Mouse (Mus musculus) B cell, adult 2 months (primary cell): ENCODE results near the gene Fdxr.

Source experiments
- DNase-seq, 2 experiments: peaks; one replicate each; pipeline ENCODE4 v3.0.0; 2022

Fdxr gene

GRCm38 (mm10) chr11:115276780-115277603 is at the start of gene Fdxr:
Fdxr (minus strand) TSS chr11:115277050.
- peak; percentile 98 to 99 for DNase-seq

- DNase-seq: no peak
These were observed 46.5 kb upstream of the Fdxr start for GRCm38 (mm10) chr11:115323354-115323753.

- peak; percentile 62 to 65 for DNase-seq
These were observed 45.2 kb upstream of the Fdxr start, which contains the start of gene Ush1g for GRCm38 (mm10) chr11:115321906-115322693. Ush1g (minus strand) TSS chr11:115322041.

- no peak for DNase-seq
These were observed 43.0 kb upstream of the Fdxr start for GRCm38 (mm10) chr11:115319704-115320383.

- DNase-seq: no peak
These were observed 41.6 kb upstream of the Fdxr start for GRCm38 (mm10) chr11:115318245-115319027.

- DNase-seq: no peak
These were observed 40.4 kb upstream of the Fdxr start for GRCm38 (mm10) chr11:115317204-115317603.

GRCm38 (mm10) chr11:115314249-115314648 is 37.4 kb upstream of the Fdxr start:
- DNase-seq: no peak

- DNase-seq: no peak
These were observed 31.9 kb upstream of the Fdxr start for GRCm38 (mm10) chr11:115308781-115309180.

- DNase-seq: no peak
These were observed 30.0 kb upstream of the Fdxr start, which contains the start of gene Otop2 for GRCm38 (mm10) chr11:115306863-115307262. Otop2 (plus strand) TSS chr11:115307163.

- DNase-seq: no peak
These were observed 26.3 kb upstream of the Fdxr start for GRCm38 (mm10) chr11:115303167-115303566.

GRCm38 (mm10) chr11:115301351-115301750 is 24.5 kb upstream of the Fdxr start:
- DNase-seq: no peak

GRCm38 (mm10) chr11:115300745-115301144 is 23.9 kb upstream of the Fdxr start:
- DNase-seq: no peak

- DNase-seq: no peak
These were observed 21.3 kb upstream of the Fdxr start for GRCm38 (mm10) chr11:115298160-115298559.

- DNase-seq: peak; percentile 47 to 50
These were observed 20.5 kb upstream of the Fdxr start, which contains the start of gene Fads6 for GRCm38 (mm10) chr11:115297214-115297826. Fads6 (minus strand) TSS chr11:115297663.

- DNase-seq: no peak
These were observed 19.8 kb upstream of the Fdxr start for GRCm38 (mm10) chr11:115296471-115297210.

GRCm38 (mm10) chr11:115295939-115296338 is 19.1 kb upstream of the Fdxr start:
- no peak for DNase-seq

- no peak for DNase-seq
These were observed 16.0 kb upstream of the Fdxr start for GRCm38 (mm10) chr11:115292631-115293375.

- DNase-seq: no peak
These were observed 14.7 kb upstream of the Fdxr start for GRCm38 (mm10) chr11:115291503-115291902.

GRCm38 (mm10) chr11:115290919-115291318 is 14.1 kb upstream of the Fdxr start:
- no peak for DNase-seq

GRCm38 (mm10) chr11:115290314-115290713 is 13.5 kb upstream of the Fdxr start:
- DNase-seq: no peak
